Mouse (Mus musculus) bone marrow, adult 2 months (tissue): Measurements from ENCODE around the gene Nts.
"Not testable (repeated sequence)": the region's sequence is repeated elsewhere in the genome, so short reads cannot be mapped to it uniquely, and the experiment has no call there.

ENCODE experiments used
- CTCF ChIP-seq: fragments of 200-500 bp; IDR thresholded peaks from 2 replicates; pipeline ENCODE4 v1.5.1; 2011; ENCODE audit warnings: low read length, control low read depth; ENCODE audit not compliant: control insufficient read depth, insufficient read depth
- POLR2A ChIP-seq: fragments of 200-500 bp; IDR thresholded peaks from 2 replicates; pipeline ENCODE4 v1.6.1; 2011; ENCODE audit warnings: low read depth, mild to moderate bottlenecking, control low read depth, low read length, borderline replicate concordance; ENCODE audit not compliant: control insufficient read depth

DNA sequence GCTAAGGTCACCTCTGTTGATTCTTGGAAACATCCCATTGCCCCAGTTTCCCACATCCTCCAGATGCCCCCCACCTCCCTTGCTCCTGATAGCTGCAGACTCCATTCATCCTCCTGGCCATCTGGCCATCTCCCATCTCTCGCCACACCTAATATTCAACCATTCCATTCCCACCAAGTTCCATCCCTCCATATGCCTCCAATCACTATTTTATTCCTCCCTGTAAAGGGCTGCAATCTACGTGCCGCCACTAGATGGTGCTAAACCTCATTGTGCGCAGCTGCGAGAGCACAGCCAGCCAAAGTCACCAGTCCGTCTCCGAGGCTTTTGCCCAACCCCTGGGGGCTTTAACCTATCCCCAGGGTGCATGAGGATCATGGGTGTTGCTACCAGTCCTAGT is 55.2 kb downstream of the Nts start:
- TF ChIP-seq CTCF, POLR2A: not testable (repeated sequence)
